ENCODE assay signal across 13 mouse cellular contexts in the genomic region with DNA sequence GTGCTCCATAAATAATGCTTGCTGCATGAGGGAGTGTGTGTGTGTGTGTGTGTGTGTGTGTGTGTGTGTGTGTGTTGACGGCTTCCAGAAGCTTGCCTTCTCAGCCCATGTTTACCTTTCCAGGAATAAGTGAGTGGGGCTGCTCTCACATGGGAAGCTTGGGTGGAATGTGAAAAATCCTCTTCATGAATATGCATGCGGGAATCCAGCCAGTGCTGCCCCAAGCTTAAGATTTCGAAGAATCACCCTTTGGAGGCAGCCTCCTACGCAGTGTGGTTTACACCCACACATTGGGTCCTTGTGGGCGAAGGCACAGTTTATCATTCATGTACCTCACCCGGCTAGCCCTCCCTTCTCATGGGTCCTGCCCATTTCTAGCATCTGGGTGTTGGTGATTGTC. TPM values are rescaled to one million over a fixed set of nuclear protein-coding genes. Genes with fewer than 3 reads are reported as not detected.
DNase-seq lines count a peak whose midpoint lies in the region; ATAC-seq and TF ChIP-seq lines count a peak whose summit lies in the region.
"Had no signal": no experiment of that assay in that cellular context is flagged by ENCODE, and none has a peak within 500 bp of the region (broad histone marks: within the 10 kb centered on the region; RNA-seq: fewer than 3 reads in every experiment).

No protein-coding gene starts in this region.

- no peaks in the 10 kb centered on the region for H3K9me3 ChIP-seq in forebrain, embryonic 16.5 days (ENCODE audit: control insufficient read depth, low read length)
- no peaks in the 10 kb centered on the region for H3K9me3 ChIP-seq in kidney, embryonic 16.5 days (ENCODE audit: low read length)
- H3K9me3 ChIP-seq: embryonic facial prominence, embryonic 15.5 days; midbrain, embryonic 12.5 days; neural tube, embryonic 15.5 days had no signal

- no peak overlapping the region for H3K4me3 ChIP-seq in lung, adult 2 months (replicated peaks; ENCODE audit: extremely low read depth, low read depth, low read length)
- H3K4me3 ChIP-seq in forebrain, embryonic 16.5 days (replicated peaks; ENCODE audit: low read length), result no peak overlapping the region
- no peak overlapping the region for H3K4me3 ChIP-seq in kidney, embryonic 16.5 days (ENCODE audit: low read length)
- H3K4me3 ChIP-seq: embryonic facial prominence, embryonic 15.5 days; midbrain, embryonic 12.5 days; neural tube, embryonic 15.5 days had no signal

- TF ChIP-seq CTCF in lung, adult 2 months (IDR thresholded peaks at IDR 0.05; ENCODE audit: insufficient read depth, low read length), result no peak

- peaks cover 4% of the 10 kb centered on the region; the same call in 1 of the 2 replicates for H3K4me1 ChIP-seq in lung, adult 2 months (ENCODE audit: control insufficient read depth, insufficient read depth, low read length)
- peaks cover 19% of the 10 kb centered on the region for H3K4me1 ChIP-seq in forebrain, embryonic 16.5 days (replicated peaks; ENCODE audit: control insufficient read depth, insufficient read depth, low read length)
- H3K4me1 ChIP-seq in kidney, embryonic 16.5 days (ENCODE audit: insufficient read depth, low read length), result peaks cover 25% of the 10 kb centered on the region

- no peak overlapping the region for H3K27ac ChIP-seq in forebrain, embryonic 16.5 days (ENCODE audit: low read length)
- no peak overlapping the region for H3K27ac ChIP-seq in kidney, embryonic 16.5 days (ENCODE audit: low read length)
- H3K27ac ChIP-seq: embryonic facial prominence, embryonic 15.5 days; liver, embryonic 14.5 days; midbrain, embryonic 12.5 days; neural tube, embryonic 15.5 days had no signal

- no peaks in the 10 kb centered on the region for H3K27me3 ChIP-seq in forebrain, embryonic 16.5 days (replicated peaks; ENCODE audit: control insufficient read depth, insufficient read depth, low read length)
- H3K27me3 ChIP-seq in kidney, embryonic 16.5 days (ENCODE audit: insufficient read depth, low read length), result no peaks in the 10 kb centered on the region
- H3K27me3 ChIP-seq: embryonic facial prominence, embryonic 15.5 days; midbrain, embryonic 12.5 days; neural tube, embryonic 15.5 days had no signal

- peak; percentile 27 to 40 for DNase-seq in lung, adult 18-20 months
- no peak for DNase-seq in lung, adult 2 months
- peak; percentile 58 to 72 for DNase-seq in right cerebral cortex, adult 2 months (ENCODE audit: low spot score in 2 of 2)
- DNase-seq in gastrocnemius, postnatal 25 days, result no peak
- DNase-seq: cerebellum, adult 9-10 months; heart, postnatal 10 days had no signal

- no peak overlapping the region for H3K9ac ChIP-seq in forebrain, embryonic 16.5 days (replicated peaks; ENCODE audit: low read depth, low read length)
- no peak overlapping the region for H3K9ac ChIP-seq in kidney, embryonic 16.5 days (replicated peaks; ENCODE audit: low read length)
- H3K9ac ChIP-seq: embryonic facial prominence, embryonic 15.5 days; liver, embryonic 14.5 days; midbrain, embryonic 12.5 days; neural tube, embryonic 15.5 days had no signal

- H3K36me3 ChIP-seq in forebrain, embryonic 16.5 days (ENCODE audit: control insufficient read depth, insufficient read depth), result no peaks in the 10 kb centered on the region
- no peaks in the 10 kb centered on the region for H3K36me3 ChIP-seq in kidney, embryonic 16.5 days (ENCODE audit: insufficient read depth, low read length)
- H3K36me3 ChIP-seq: embryonic facial prominence, embryonic 15.5 days; midbrain, embryonic 12.5 days; neural tube, embryonic 15.5 days had no signal

- 68% methylated on average over 6 of the region's 6 CpGs for WGBS in lung, adult 2 months
- 48% methylated on average over 6 of the region's 6 CpGs for WGBS in forebrain, embryonic 16.5 days
- WGBS in kidney, embryonic 16.5 days, result 53% methylated on average over 6 of the region's 6 CpGs

- H3K4me2 ChIP-seq in forebrain, embryonic 16.5 days (ENCODE audit: low read length), result no peak overlapping the region
- H3K4me2 ChIP-seq in kidney, embryonic 16.5 days (replicated peaks; ENCODE audit: low read depth, low read length), result no peak overlapping the region
- H3K4me2 ChIP-seq: embryonic facial prominence, embryonic 15.5 days; midbrain, embryonic 12.5 days; neural tube, embryonic 15.5 days had no signal

- no peak for TF ChIP-seq POLR2A in lung, adult 2 months (IDR thresholded peaks at IDR 0.05; ENCODE audit: borderline replicate concordance, extremely low read depth, low read depth, low read length)

- ATAC-seq in forebrain, embryonic 16.5 days, result peak; percentile 43
- ATAC-seq in kidney, embryonic 16.5 days (ENCODE audit: low FRiP score, low TSS enrichment), result peak; percentile 50
- ATAC-seq in megakaryocyte-erythroid progenitor cell, adult 5-6 weeks (replicated peaks; ENCODE audit: low FRiP score, low TSS enrichment, poor library complexity, severe bottlenecking), result no peak

RNA-seq across cellular contexts. Expression of a gene that starts 18.0 kb away (rescaled TPM):
- 18.5 and 24.4 TPM in 2 replicates for polyA plus RNA-seq in lung, adult 2 months (2012; rRNA removed)
- polyA plus RNA-seq in forebrain, embryonic 16.5 days (2015; fragmentation: Nextera tagmentation; extraction: Ambion mirVana), result 2.8 and 2.9 TPM in 2 replicates
- 26.5 and 29.1 TPM in 2 replicates for polyA plus RNA-seq in kidney, embryonic 16.5 days (2015; fragmentation: Nextera tagmentation; extraction: Ambion mirVana)
- total RNA-seq in megakaryocyte-erythroid progenitor cell, adult 5-6 weeks (2014; fragmentation: Nextera tagmentation), result not detected in 2 replicates
- total RNA-seq in megakaryocyte-erythroid progenitor cell, adult 5-6 weeks (2017), result not detected in 2 replicates
- 10 to 100 TPM; 64.7 to 68.2 TPM for total RNA-seq in gastrocnemius, postnatal 25 days (2021)

Comparison
In these comparisons a context has a peak if more than half of its experiments do, and no peak if none do; other contexts are left out.
1. DNase-seq: peak in lung, adult 18-20 months (2 of 2) and right cerebral cortex, adult 2 months (2 of 2); none in lung, adult 2 months (single experiment) and gastrocnemius, postnatal 25 days (single experiment).